Mouse (Mus musculus): ENCODE measurements around the gene Dcaf1.

Dcaf1 gene

DNA sequence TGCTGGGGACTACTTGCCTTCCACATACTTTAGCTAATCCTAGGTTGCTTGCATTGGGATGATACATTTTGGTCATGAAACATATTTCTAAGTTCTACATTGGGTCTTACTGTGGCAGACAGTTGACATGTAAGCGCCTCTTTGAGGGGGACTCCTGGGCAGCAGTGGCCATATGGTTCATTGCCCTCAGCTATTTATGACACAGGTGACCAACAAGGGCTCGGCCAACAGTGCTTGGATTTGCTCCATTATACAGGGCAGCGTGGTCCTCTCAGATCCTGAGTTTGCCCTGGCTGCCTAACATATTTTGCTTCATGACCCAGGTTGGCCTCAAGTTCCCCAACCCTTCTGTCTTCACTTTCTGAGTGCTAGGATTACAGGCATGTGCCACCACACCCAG lies 55.0 kb downstream of the Dcaf1 start:
- no peak for DNase-seq (ENCODE audit: low read depth, low spot score)

DNA sequence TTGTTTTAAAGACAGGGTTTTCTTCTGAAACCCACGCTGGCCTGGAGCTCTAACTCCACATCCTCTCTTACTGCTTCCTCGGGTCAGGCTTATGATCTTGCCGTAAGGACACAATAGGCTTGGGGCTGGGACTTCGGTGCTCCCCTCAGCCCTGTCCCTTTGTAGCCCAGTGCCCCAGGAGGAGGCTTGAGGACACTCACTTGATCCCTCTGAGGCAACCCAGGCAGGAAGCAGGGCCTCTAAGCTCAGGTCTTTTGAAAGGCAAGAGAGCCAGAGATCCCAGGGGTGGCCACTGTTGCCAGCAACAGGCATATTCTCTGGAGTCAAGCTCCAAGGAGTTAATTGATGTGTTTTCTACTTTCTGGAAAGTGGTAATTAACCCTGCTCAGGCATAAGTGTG lies 57.8 kb downstream of the Dcaf1 start:
- no peak for DNase-seq (ENCODE audit: low read depth, low spot score)

DNA sequence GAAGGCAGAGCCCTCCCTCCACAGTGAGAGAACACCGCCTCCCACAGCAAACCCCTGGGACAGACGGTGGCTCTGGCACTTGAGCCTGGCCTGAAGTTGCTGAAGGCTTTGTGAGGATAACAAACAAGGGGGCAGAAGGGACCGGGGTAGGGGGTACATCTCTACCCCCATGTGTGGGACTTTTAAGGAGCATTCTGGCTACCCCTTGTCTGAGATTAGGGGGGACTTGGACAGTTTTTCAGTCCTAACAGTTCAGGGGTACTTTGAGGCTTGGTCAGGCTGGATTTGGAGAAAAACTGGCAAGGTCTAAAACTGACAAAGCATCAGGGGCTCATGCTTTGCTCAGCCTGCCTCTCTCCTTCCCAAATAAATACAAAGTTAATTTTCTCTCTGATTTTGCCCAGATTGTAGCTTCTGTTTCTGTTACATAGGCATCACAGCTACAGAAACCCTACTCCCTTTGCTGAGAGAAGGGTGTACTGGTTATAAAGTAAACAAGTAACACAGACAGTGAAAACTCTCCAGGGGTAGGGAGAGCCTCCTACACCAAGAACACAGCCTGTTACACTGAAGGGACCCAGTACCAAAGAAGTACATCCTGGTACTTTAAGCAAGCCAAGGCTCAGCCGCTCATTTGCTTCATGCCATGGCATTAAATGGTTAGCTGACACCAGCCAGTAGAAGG lies 59.5 kb downstream of the Dcaf1 start:
- DNase-seq (ENCODE audit: low read depth, low spot score): no peak

DNA sequence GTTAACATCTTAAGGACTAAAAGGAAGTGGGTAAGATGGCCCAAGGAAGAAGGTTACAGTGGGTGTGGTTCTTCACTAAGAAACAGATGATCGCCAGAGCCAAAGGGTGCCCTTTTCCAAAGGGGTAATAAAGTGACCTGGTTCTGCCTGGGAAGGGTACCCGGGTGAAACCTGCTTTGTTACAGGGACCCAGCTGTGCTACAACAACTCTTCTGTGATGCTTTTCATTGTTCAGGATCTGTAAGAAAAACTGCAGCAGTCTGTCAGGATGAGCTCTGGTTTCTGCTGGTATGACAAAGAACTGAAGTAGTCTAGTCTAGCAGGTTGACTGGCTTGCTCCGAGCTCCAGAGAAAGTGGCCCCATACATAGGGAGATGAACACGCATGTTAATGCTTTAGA lies 60.5 kb downstream of the Dcaf1 start:
- DNase-seq (ENCODE audit: low read depth, low spot score): no peak

DNA sequence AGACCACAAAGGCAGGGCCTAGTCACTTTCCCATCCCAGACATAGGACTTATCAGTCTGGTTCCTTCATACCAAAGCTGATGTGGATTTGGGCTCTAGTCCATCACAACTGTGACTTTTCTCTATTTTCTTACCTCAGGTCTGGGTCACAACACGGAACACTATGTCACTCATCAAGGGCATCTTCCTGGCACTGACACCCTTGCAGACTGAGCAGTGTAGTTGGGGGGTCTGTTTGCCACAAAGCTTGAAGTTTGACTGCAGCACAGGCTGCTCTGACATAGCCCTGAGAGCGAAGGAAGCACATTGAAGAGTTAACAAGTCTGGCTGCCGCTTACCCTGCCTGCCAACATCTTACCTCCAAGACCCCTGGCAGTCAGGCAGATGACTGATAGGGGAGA lies 61.4 kb downstream of the Dcaf1 start:
- no peak for DNase-seq (ENCODE audit: low read depth, low spot score)

DNA sequence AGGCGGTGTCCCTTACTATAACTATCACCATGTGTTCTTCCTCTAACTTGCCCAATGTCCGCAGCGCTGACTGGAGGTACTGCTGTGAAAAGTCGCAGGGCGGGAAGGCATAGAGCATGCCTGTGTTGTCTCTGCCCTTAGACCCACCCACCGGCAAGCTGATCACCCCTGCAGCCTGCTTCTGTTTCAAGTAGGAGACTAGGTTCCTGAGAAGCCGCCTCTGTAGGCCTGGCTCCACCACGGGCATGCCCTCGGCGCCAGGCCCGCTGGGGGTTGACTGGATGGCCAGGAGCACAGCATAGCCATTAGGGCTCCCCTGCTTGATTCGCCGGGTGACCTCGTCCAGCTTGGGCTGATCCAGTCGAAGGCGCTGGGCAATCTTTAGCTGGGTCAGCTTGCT lies 62.6 kb downstream of the Dcaf1 start:
- DNase-seq (ENCODE audit: low read depth, low spot score): peak; percentile 40

GRCm38 (mm10) chr9:106884996-106885900 lies 63.6 kb downstream of the Dcaf1 start:
- DNase-seq (ENCODE audit: low read depth, low spot score): peak; percentile 71

DNA sequence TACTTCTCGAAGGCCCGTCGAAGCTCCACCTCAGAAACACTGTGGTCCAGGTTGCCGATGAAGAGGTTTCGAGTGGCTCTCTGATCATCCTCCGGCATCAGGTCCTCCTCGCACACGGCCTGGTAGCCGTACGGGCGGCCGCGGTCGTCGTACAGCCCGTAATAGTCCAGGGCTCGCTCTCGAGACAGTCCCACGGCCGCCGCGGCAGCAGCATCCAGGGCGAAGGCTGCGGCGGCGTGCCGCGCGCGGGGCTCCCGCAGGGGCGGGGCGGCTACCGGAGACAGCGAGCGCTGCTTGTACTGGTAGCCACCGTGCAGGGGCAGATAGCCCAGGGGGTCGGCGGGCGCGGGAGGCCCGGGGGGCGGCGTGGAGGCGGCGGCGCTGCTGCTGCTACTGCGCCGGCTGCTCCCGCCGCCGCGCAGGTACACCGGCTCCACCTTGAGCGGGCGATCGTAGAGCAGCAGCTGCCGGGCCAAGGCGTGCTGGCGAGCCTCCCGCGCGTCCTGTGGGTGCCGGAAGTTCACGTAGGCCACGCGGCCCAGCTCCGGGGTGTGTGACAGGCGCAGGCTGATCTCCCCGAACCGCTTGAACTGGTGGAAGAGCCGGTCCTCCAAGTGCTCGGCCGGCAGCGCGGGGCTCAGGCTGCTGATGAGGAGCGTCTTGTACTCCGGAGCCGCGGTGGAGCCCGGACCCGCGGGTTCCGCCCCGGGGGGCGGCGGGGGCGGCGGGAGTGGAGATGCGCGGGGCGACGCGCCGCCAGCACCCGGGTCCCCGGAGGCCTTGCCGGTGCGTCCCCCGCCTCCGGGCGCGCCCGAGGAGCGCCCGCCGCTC lies 64.4 kb downstream of the Dcaf1 start:
- DNase-seq (ENCODE audit: low read depth, low spot score): peak; percentile 45

- peak; percentile 98 for DNase-seq (ENCODE audit: low read depth, low spot score)
Observed at GRCm38 (mm10) chr9:106886828-106887702, 65.4 kb downstream of the Dcaf1 start, which contains the start of gene Rbm15b. Rbm15b (minus strand) TSS chr9:106887428.

GRCm38 (mm10) chr9:106888346-106888745 lies 66.7 kb downstream of the Dcaf1 start:
- DNase-seq (ENCODE audit: low read depth, low spot score): no peak

GRCm38 (mm10) chr9:106889321-106889720 lies 67.6 kb downstream of the Dcaf1 start:
- no peak for DNase-seq (ENCODE audit: low read depth, low spot score)

DNA sequence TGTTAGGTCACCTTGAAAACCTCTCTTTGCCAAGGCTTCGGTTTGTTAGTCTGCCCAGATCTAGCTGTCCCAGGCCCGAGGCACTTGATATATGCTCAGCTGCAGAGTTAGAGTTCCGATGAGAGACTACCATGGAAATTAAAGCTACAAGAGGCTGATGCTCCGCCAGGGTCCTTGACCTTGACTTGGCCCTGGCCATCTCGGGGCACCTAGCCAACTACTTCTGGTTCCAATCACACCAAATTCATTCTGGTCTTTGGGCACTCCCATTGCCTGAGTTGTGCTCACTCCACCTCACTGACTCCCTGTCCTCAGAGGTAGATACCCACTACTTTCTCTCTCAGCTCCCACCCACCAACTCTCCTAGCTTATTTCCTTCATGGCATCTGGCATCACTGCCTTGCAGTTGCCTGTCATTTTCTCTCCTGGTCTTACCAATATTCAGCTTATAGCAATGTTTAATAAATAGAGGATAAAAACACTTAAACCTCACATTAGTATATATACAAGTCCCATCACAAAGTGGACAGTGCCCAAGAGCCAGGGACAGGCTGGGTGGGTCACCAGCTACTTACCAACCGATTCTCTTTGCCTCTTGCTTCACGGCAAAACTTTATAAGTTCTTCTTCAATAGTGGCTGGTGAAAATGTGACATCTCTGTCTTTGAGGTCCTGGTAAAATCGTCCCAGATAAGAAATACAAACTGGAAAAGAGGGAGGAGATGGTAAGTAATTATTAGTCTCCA lies 69.0 kb downstream of the Dcaf1 start:
- no peak for DNase-seq (ENCODE audit: low read depth, low spot score)

- peak; percentile 48 for DNase-seq (ENCODE audit: low read depth, low spot score)
Observed at GRCm38 (mm10) chr9:106891341-106891741, 69.7 kb downstream of the Dcaf1 start.

GRCm38 (mm10) chr9:106891829-106892551 lies 70.3 kb downstream of the Dcaf1 start, which contains the start of gene Manf:
Manf (minus strand) TSS chr9:106891979.
- DNase-seq (ENCODE audit: low read depth, low spot score): peak; percentile 98

DNA sequence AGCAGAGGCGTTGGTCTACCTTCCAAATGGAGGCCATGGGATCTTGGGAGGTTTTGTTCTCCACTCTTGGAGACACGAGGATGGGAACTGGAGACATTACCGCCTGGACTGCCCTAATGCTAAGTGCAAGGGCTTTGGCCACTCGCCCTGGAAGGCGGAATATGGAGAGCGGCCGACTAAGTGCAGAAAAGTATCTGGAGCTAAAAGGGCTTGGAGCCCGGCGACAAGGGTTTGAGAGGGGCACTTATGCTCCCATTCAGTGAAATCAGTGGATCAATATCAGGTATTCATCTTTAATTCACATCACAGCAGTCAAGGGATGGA lies 70.8 kb downstream of the Dcaf1 start:
- no peak for DNase-seq (ENCODE audit: low read depth, low spot score)

GRCm38 (mm10) chr9:106893327-106893726 lies 71.7 kb downstream of the Dcaf1 start:
- DNase-seq (ENCODE audit: low read depth, low spot score): no peak

DNA sequence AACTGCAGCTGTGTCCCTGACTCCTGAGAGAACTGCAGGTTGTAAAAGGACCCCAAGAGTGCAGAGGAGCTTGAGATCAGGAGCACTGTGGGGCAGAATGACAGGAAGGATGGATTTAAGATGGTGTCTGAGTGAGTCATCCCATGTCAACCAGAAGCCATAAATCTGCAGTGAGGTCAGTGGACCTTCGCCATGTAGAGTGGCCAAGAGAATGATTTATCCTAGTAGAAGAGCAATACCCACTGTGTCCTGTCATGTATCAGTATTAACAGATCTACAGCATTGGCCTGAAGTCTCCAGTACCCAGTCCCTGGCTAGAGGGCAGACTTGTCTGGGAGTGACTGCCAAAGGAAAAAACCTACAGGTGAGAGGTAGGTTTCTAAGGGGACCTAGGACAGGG lies 77.2 kb downstream of the Dcaf1 start:
- DNase-seq (ENCODE audit: low read depth, low spot score): no peak

DNA sequence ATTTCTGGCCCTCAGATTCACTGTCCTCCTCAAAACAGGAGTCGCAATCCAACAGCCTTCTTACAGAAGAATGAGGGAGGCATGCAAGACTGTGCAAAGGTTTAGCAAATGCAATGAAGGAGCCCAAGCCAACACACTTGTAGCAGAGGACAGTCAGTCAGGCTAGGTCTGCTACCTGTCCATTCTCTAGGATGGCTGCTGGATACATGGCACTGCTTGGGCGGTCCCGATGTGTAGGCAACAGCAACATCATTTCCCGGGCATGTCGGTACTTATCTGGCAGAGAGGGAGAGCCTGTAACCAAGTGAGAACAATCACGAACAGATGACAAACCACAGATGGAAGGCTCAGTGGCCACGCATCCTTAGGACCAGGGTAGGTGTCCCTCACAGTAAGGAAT lies 79.9 kb downstream of the Dcaf1 start:
- no peak for DNase-seq (ENCODE audit: low read depth, low spot score)

- no peak for DNase-seq (ENCODE audit: low read depth, low spot score)
Observed at GRCm38 (mm10) chr9:106903099-106903790, 81.6 kb downstream of the Dcaf1 start.

Measured in mesoderm, embryonic 11.5 days (tissue).